Mouse (Mus musculus) layer of hippocampus, postnatal 25 days (tissue): ENCODE measurements around the gene Npas1. TPM values are rescaled to one million over a fixed set of nuclear protein-coding genes. Genes with fewer than 3 reads are reported as not detected.

Experiments used
- DNase-seq, 2 experiments: peaks; one replicate each; pipeline ENCODE4 v3.0.0; 2022; ENCODE audit warnings: mixed read lengths in 2 of 2, low spot score in 1 of 2; ENCODE audit errors: extremely low spot score in 1 of 2
- total RNA-seq, 2 experiments: library from RNA; stranded (reverse); gene quantifications; 2 replicates each; pipeline ENCODE4 v1.2.3; 2021

Npas1 gene
- total RNA-seq, 2 experiments from 2014 or later: 18.8 to 19.8 TPM

GRCm38 (mm10) chr7:16422222-16422856 is 55.2 kb downstream of the Npas1 start:
- DNase-seq: no peak

- no peak for DNase-seq
Observed at GRCm38 (mm10) chr7:16420493-16421118, 56.9 kb downstream of the Npas1 start.

GRCm38 (mm10) chr7:16418713-16419112 is 58.8 kb downstream of the Npas1 start:
- DNase-seq: no peak

- no peak for DNase-seq
Observed at GRCm38 (mm10) chr7:16417141-16417771, 60.3 kb downstream of the Npas1 start.

GRCm38 (mm10) chr7:16415426-16415825 is 62.1 kb downstream of the Npas1 start:
- no peak for DNase-seq

GRCm38 (mm10) chr7:16412930-16413329 is 64.6 kb downstream of the Npas1 start:
- DNase-seq: no peak

GRCm38 (mm10) chr7:16412220-16412896 is 65.2 kb downstream of the Npas1 start:
- DNase-seq: no peak

- DNase-seq: no peak
Observed at GRCm38 (mm10) chr7:16411100-16411499, 66.4 kb downstream of the Npas1 start.

GRCm38 (mm10) chr7:16406978-16407377 is 70.5 kb downstream of the Npas1 start:
- DNase-seq: no peak

Other genes starting within 250 kb of the Npas1 start
- gene C5ar2, start 233.6 kb downstream of the Npas1 start, total RNA-seq: under 1 TPM; 0.75 to 0.81 TPM
- gene C5ar1, start 218.2 kb downstream of the Npas1 start, total RNA-seq: 1 to 10 TPM; 1.1 TPM
- 10 to 100 TPM; 29.4 to 34.2 TPM for gene Inafm1, start 204.1 kb downstream of the Npas1 start, total RNA-seq
- 10 to 100 TPM; 59.6 to 77.3 TPM for gene Ccdc9, start 190.9 kb downstream of the Npas1 start, total RNA-seq
- 10 to 100 TPM; 14.0 to 20.0 TPM for gene Bbc3, start 169.3 kb downstream of the Npas1 start, total RNA-seq
- 100 to 1,000 TPM in 1 of 2 experiments, 10 to 100 TPM in 1; 90.9 to 105 TPM for gene Sae1, start 89.9 kb downstream of the Npas1 start, total RNA-seq
- gene Zc3h4, start 76.8 kb downstream of the Npas1 start, total RNA-seq: 10 to 100 TPM; 54.0 to 59.3 TPM
- gene Tmem160, start 24.9 kb downstream of the Npas1 start, total RNA-seq: 10 to 100 TPM; 62.5 to 81.2 TPM
- gene Arhgap35, start 137.3 kb upstream of the Npas1 start, total RNA-seq: 100 to 1,000 TPM; 125 to 127 TPM
- gene Ceacam15, start 198.0 kb upstream of the Npas1 start, total RNA-seq: not detected
- gene Ceacam9, start 244.2 kb upstream of the Npas1 start, total RNA-seq: not detected